Mouse (Mus musculus) neural tube, embryonic 10.5 days (tissue): ENCODE data around the gene Ndufs4.
"Not testable (repeated sequence)": the region's sequence is repeated elsewhere in the genome, so short reads cannot be mapped to it uniquely, and the experiment has no call there.

Experiments
- DNase-seq: peaks from one replicate; pipeline ENCODE4 v3.0.0-alpha.2; 2017; ENCODE audit warnings: low spot score; ENCODE audit errors: extremely low spot score

Gene Ndufs4

DNA sequence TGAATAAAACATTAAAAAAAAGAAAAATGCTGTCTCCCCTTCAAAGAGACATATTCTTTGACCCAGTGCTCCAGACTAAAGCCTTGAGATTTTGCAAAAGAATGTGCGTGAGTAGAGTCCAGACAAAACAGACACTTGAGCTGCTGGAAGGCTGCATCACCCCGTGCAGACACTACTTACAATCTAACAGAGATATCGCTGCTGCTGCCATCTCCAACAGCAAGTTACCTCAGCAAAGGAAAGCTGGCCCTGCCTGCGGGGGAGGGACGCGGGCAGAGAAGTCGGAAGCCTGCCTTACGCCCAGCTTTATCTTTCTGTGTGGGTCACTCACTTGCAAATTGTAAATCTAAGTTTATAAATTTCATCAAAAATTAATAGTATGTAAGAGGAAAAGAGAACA, 45.1 kb downstream of the Ndufs4 start:
- no peak for DNase-seq

DNA sequence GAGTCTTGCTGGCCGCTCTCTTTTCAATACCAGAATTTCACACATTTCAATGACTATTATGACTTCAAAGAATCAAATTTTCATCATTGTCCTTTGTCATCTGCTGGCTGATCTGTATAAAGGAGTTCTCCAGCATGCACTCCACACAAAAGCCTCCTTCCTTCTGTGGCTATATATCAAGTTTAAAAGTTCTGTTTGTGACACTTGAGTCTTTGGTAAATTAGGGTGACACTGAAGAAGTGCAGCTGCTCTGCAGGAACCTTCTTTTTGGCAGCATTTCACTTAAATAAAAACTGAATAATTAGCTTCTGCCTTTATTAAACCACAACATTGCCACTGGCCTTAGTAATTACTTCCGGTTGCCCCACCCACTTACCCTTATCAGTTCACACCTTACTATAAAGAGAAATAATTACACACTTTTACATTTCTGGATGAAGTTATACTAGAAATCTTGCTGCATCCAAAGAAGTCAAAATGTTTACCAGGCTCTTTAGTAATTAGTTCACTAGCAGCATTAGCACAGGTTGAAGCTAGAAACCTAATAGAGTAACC, 68.1 kb downstream of the Ndufs4 start:
- no peak for DNase-seq

DNA sequence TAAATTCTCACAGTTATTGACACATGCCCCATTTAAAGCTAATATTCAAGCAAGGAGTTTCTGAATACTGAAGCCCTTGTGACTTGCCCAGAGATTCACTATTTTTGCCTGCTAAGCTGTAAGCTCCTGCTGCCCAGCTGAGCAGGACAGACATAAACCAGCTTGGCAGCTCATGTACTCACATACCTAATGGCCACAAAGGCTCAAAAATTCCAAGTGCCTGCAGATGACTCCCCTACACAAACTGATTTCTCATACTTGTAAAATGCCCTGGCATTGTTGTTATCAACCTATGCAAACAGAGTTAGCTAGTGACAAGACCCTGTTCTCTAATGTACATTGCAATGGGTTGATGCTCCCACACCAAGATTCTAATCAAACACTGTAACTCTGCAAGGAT, 68.9 kb downstream of the Ndufs4 start:
- DNase-seq: no peak

DNA sequence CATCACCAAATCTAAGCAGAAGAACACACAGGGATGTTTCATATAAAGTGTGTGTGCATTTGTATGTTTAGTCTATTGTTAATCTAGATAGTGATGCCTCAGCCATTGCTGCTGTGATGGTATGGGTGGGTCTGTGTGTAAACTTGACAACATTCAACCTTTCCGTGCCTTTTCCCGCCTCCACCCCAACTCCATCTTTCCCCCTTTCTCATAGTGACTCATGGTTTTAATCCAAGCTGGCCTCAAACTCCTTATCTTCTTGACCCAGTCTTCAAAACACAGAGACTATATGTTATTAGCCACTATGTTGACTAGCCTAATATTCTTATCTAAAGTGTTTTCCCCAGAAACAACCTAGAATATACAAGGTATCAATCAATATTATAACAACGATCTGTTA, 72.7 kb downstream of the Ndufs4 start:
- DNase-seq: no peak

DNA sequence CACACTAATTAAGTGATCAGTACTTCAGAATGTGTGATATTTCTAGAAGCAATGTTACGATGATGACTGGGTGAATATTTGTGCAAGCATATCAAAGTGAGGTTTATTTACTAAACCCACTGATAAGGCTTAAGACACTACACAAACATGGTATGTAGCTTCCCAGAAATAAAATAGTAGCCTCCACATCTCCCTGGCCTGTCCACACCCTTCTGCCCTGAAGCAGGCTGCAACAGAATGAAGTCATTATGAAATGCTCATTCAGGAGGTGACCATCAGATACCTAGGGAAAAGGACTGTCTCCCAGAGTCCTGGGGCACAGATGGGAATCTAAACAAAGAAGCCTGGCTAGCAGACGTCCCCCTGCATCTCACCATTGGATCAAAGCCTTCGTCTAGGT, 73.1 kb downstream of the Ndufs4 start:
- DNase-seq: no peak

DNA sequence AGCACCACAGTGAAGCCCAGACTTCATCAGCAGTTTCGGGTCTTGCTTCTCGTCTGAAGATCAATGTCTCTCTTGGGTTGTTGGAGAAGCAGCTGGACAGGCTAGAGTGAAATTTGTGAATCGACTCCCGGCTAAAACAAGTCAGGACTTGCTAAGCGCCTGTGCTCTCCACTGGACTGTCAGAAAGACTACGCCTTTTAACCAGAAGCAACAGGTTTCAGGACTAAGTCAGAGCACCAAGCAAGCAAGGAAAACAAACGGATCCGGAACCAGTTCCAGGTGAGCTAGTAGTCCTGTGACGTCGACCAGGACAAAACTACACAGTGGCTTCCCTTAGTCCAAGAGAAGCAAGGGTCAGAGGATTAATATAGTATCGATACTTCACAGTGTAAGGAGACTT, 77.5 kb downstream of the Ndufs4 start:
- no peak for DNase-seq

DNA sequence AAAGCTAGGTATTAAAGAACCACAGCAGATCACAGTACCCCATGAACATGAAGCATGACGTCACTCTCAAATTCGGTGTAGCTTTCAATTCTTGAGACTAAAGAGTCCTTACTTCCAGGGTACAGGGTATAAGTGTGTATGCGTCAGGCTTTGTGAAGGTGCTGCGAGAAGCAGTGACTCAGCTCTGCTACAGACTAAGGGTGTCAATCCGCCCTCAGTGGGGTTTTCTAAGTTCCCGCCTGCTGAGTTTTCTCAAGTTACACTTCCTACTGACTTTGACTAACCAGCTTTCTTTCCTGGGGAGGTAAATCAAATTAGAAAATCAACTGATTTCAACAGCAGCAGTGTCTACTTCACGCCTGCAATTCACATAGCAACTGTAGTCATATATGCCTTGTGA, 83.4 kb downstream of the Ndufs4 start:
- no peak for DNase-seq

DNA sequence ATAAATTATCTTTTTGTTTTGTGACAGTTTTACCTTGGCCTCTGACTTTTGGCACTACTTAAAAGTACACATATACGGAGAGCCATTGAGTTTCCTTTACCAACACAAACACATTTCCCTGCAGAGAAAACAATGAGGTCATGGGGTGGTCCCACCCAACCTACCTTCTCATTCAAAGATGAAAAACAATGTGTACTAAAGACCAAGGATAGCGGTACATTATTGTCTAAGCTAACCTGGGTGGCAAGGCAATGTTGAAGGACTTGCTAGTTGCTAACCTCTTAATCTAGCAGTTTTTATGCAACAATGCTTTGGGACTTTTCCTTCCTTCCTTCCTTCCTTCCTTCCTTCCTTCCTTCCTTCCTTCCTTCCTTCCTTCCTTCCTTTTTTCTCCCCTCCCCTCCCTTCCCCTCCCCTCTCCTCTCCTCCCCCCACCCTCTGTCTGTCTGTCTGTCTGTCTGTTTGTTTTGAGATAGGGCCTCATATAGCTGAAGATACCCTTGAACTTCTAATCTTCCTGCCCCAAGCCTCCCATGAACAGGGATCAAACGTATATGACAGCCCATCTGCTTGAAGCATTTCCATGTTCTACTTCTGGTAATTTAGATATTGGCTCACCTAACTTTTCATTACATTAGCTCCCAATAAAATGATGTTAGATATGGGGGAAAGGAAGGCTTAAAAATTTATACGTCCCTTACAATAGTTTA, 84.4 kb downstream of the Ndufs4 start:
- DNase-seq: no peak

DNA sequence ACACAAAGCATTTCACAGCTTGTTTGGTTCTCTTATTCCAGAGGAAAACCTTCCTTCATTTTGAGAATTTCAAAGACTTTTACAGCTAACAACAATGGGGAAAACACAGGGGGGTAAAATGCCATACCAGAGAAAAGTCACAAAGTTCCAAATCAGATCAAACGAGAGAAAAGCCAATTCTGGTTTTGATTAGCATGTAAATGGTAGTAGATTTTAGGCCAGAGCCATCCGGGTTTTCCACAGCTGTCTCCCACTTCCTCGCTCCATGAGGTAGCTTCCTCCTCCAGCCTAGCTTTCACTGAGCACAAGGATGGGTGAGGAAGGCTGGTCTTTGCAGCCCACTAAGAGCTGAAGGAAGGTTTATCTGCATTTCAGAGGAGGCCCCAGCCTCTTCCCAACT, 90.3 kb downstream of the Ndufs4 start:
- no peak for DNase-seq

DNA sequence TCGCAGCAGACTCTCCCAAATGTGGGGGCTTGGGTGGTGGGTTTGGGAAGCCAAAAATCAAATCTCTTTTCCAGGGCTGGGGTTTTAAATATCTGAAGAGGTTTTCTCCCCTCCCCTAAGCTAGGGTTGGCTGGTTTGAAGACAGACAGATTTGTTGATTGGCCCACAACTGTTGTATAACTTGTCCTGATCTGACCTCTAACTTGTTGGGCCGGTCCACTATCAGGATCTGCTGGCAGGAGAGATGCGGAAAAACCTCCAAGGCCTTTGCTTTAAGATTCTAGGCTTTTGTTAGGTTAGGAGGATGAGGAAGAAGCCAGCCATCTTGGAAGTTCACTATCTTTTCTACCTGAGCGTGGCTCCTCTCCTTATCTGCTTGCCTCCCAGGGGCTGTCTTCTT, 91.5 kb downstream of the Ndufs4 start:
- no peak for DNase-seq

DNA sequence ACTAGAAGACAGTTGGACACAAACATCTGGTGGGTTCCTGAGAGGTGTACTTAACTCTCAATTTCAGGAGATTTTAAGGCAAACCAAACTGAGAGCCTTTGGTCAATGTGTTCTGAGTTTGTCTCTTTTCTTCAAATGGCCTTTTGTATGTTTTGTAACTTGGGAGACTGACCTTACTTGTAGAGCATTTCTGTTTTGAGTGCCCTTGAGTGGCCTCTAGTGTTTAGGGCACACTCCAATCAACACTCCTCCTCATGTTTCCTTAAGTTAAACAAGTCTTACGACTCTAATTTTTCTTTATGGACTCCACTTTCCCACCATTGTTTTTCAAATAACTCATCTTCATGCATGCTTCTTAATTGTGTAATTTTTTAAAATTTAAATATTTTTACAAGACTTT, 98.6 kb downstream of the Ndufs4 start:
- DNase-seq: no peak

DNA sequence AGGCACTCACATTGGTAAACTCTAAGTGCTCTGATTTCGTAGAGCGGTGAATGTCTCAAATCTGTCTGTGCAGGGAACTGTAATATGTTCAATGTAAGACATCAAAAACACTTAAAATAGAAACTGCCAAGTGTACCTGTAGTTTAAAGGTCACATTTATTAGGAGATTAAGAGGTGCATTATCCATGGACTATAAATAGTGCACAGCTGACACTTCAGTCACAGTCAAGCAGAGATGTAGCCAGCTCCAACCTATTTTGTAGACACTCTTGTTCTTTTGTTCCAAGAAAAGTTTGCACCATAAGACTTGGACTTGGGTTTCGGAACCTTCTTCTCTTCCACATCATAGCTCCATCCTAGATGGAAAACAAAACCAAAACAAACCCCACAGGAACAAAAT, 99.5 kb downstream of the Ndufs4 start:
- no peak for DNase-seq

DNA sequence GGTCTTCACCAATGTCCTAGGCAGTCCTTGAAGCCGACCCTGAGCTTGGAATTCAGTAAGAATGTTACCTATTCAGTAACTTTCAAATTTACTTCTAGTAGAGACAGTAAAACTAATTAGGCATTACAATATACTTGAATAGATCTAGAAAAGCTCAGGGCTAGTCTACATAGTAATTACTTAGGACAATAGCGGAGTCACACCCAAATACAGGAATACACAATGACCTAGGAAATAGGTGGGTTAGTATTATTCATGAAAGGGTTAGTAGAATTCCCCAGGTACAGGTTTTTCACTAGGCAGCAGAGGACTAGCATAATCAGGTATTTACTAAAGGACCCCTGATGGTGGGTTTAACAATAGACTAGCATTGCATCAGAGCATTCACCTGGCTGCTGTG, 109.4 kb downstream of the Ndufs4 start:
- DNase-seq: not testable (repeated sequence)

DNA sequence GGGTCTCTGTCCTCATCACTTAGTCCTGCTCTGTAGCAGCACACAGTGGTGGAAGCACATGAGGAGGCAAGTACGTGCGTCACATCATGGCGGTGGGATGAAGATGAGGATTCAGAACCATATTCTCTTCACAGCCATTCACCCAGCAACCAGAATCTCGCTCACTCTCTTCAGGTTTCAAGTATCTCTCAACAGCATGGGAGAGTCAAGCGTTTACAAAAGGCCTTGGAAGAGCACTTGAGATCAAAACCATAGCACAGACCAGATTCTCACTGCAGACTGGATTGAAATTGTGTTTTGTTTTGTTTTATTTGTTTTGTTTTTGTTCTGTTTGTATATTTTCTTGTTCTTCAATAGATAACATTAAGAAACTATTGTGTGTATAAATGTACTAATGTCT, 110.8 kb downstream of the Ndufs4 start:
- no peak for DNase-seq

DNA sequence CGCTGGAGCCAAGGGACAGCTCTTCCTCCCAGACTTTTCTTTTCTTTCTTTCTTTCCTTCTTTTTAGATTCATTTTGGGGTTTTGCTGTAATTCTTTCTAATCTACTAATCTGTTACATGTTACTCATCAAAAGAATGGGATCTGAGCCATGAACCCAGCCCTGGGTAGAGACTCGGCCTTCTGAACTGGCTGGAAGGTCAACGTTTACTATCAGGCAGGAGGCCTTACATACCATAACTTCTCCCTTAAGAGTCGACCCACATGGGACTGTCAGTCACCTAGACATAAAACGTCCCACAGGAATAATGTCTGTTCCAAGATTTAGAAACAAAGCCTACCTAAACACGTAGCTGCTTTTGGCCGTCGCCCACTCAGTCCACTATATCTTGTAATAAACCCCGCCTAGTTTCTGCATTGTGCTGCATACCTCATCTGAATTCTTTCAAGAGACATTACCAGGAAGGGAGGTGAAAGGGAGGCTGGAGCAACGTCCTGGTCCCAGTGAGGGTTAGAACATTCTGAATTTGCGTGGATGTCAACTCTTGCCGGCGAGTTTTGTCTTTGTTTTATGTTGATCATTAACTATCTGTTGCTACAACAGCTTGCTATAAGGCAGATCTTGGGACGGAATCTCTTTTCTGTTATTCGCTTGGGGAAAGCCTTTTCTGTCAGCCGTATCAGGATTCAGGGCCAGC, 116.5 kb downstream of the Ndufs4 start:
- no peak for DNase-seq

DNA sequence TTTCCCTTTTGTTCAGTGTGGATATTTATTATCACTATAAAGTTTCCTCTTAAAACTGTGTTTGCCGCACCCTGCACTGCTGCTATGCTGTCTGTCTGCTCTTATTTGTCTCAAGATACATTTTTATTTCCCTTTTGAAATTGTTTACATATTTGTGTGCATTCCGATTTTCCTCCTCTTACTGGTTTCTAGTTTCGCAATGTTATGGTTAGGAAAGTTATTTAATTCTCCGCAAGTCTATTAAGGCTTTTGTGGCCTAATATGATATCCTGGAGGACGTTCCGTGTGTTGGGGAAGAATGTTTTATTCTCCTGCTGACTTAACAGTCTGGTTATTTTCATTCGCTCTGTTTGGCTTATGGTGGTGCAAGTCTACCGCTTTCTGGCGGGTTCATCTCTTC, 120.3 kb downstream of the Ndufs4 start:
- no peak for DNase-seq

DNA sequence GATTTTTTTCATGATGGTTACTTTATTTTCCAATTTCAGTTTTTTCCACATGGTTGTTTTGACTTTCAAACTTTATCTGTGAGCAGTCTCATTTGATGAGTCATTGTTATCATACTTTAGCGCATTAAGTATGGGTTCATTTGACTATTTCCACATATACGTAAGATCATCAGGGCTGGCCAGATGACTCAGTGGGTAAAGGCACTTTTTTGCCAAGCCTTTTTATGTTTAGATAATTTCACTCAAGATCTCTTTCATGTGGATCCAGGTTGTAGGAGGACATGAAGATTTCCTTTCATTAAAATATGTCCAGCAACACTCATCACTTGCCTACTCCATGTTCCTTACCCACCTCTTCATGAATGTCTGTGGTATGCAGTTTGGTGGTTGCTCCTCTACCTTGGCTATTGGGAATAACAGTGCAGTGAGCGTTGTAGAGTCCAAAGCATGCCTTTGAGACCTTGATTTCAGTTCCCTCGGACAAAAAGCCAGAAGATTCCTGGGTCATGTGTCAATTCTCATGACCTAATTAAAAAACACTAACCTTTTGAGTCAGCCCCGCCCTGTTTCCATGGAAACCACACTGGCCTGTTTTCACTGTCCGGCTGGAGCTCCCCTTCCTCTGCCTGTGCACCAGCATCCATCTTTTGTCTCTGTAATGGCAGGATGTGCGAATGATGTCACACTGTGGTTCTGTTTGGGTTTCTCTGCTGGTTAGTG, 127.4 kb downstream of the Ndufs4 start:
- DNase-seq: no peak

DNA sequence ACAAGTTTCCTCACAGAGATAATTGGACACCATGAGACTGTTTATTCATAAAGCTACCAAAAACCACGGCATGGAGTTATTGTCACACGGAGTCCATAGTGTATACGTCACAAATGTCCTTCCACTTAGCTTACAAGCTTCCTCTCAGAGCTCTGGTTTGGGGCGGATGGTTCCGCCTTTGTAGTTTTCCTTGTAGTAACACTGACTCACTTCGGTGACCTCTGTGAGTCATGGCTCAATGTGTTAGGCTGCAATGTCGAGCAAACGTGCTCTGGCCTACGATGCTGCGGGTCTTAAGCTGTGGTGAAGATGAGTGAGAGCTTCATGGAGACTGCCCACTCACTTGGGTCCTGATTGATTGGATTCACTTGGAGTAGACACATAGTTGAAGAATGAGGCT, 133.4 kb downstream of the Ndufs4 start:
- no peak for DNase-seq
